Mouse (Mus musculus) myocyte (in vitro differentiated cells): ENCODE measurements around the gene Olfr332.

ENCODE experiments used
- CEBPB ChIP-seq: IDR thresholded peaks from 2 replicates; pipeline ENCODE4 v1.6.1; 2011; ENCODE audit warnings: mild to moderate bottlenecking, moderate library complexity; ENCODE audit not compliant: poor library complexity, insufficient read depth, severe bottlenecking
- E2F4 ChIP-seq: IDR thresholded peaks from one replicate; pipeline ENCODE4 v1.6.1; 2011; ENCODE audit warnings: mild to moderate bottlenecking, control low read depth, moderate library complexity; ENCODE audit not compliant: insufficient read depth
- MAX ChIP-seq: IDR thresholded peaks from one replicate; pipeline ENCODE4 v1.6.1; 2011; ENCODE audit warnings: low read depth, mild to moderate bottlenecking, control low read depth
- MYOD1 ChIP-seq, 3 experiments: IDR thresholded peaks; one replicate each; pipeline ENCODE4 v1.6.1; 2011; ENCODE audit warnings: control low read depth in 2 of 3, low read depth in 2 of 3, mild to moderate bottlenecking in 2 of 3, moderate library complexity in 1 of 3; ENCODE audit not compliant: insufficient read length in 2 of 3, control insufficient read depth in 1 of 3
- POLR2A ChIP-seq: IDR thresholded peaks from one replicate; pipeline ENCODE4 v1.6.1; 2011; ENCODE audit warnings: low read depth, mild to moderate bottlenecking, control low read depth, moderate library complexity; ENCODE audit not compliant: insufficient read length
- POLR2AphosphoS2 ChIP-seq: IDR thresholded peaks from one replicate; pipeline ENCODE4 v1.6.1; 2011; ENCODE audit warnings: low read depth, control low read depth; ENCODE audit not compliant: insufficient read length
- SRF ChIP-seq: IDR thresholded peaks from one replicate; pipeline ENCODE4 v1.6.1; 2011; ENCODE audit warnings: low read depth; ENCODE audit not compliant: control insufficient read depth, insufficient read length
- TCF12 ChIP-seq: IDR thresholded peaks from one replicate; pipeline ENCODE4 v1.6.1; 2011; ENCODE audit warnings: mild to moderate bottlenecking, control low read depth; ENCODE audit not compliant: poor library complexity, insufficient read depth, severe bottlenecking
- USF1 ChIP-seq: IDR thresholded peaks from one replicate; pipeline ENCODE4 v1.6.1; 2011; ENCODE audit warnings: low read depth, mild to moderate bottlenecking, control low read depth, moderate library complexity

GRCm38 (mm10) chr11:58453592-58453991 lies 38.8 kb downstream of the Olfr332 start:
- TF ChIP-seq MYOD1 (IDR thresholded peaks at IDR 0.05; ENCODE audit: control insufficient read depth in 1 of 3, insufficient read length in 2 of 3, low read depth in 2 of 3) (no peak), E2F4 (no peak), POLR2A (no peak), POLR2AphosphoS2 (no peak), CEBPB (no peak), MAX (no peak), TCF12 (no peak), USF1 (no peak), SRF (no peak)
